Mouse (Mus musculus) thymus, adult 2 months (tissue): ENCODE results near the gene Hal. TPM values are rescaled to one million over a fixed set of nuclear protein-coding genes. Genes with fewer than 3 reads are reported as not detected.

Experiments used
- DNase-seq: peaks from one replicate; pipeline ENCODE4 v3.0.0; 2021
- H3K27ac ChIP-seq: fragments of 200-500 bp; 2 replicates; pipeline ENCODE4 v1.5.1; 2012; ENCODE audit warnings: low read length, control low read depth; ENCODE audit not compliant: control insufficient read depth, insufficient read depth
- H3K27me3 ChIP-seq: fragments of 200-500 bp; 2 replicates; pipeline ENCODE4 v1.6.1; 2012; ENCODE audit warnings: mild to moderate bottlenecking, low read length, moderate library complexity, mixed read lengths; ENCODE audit not compliant: control insufficient read depth, insufficient read depth
- H3K36me3 ChIP-seq: fragments of 200-500 bp; 2 replicates; pipeline ENCODE4 v1.6.1; 2012; ENCODE audit warnings: mild to moderate bottlenecking, low read length, moderate library complexity; ENCODE audit not compliant: control insufficient read depth, insufficient read depth
- H3K4me1 ChIP-seq: fragments of 200-500 bp; replicated peaks from 2 replicates; pipeline ENCODE4 v1.6.1; 2012; ENCODE audit warnings: low read length; ENCODE audit not compliant: control insufficient read depth, insufficient read depth
- H3K4me3 ChIP-seq: fragments of 200-500 bp; 2 replicates; pipeline ENCODE4 v1.5.1; 2012; ENCODE audit warnings: mild to moderate bottlenecking, low read length, control low read depth, moderate library complexity; ENCODE audit not compliant: control insufficient read depth, insufficient read depth
- CTCF ChIP-seq: fragments of 200-500 bp; IDR thresholded peaks from 2 replicates; pipeline ENCODE4 v1.5.1; 2012; ENCODE audit warnings: mild to moderate bottlenecking, control low read depth, low read length, moderate library complexity, borderline replicate concordance; ENCODE audit not compliant: control insufficient read depth, poor library complexity, insufficient read depth; ENCODE audit errors: extremely low read depth
- POLR2A ChIP-seq: fragments of 200-500 bp; IDR thresholded peaks from 2 replicates; pipeline ENCODE4 v1.6.1; 2012; ENCODE audit warnings: mild to moderate bottlenecking, low read length, control low read depth, moderate library complexity; ENCODE audit not compliant: control insufficient read depth, poor library complexity, insufficient read depth; ENCODE audit errors: extremely low read depth
- WGBS: fragments of 180-500 bp; shearing (Covaris S2); methylation state at CpG from one replicate; pipeline ENCODE4 v1.1.7; 2018; 5-methylcytosine and 5-hydroxymethylcytosine counted together
- polyA plus RNA-seq: library from polyadenylated mRNA; depleted of rRNA; stranded (reverse); fragments of >200 nt; gene quantifications from 2 replicates; pipeline ENCODE4 v1.2.3, GENCODE M21; 2012

Gene Hal
- polyA plus RNA-seq, 1 experiment, result 3.7 TPM

- no peak for DNase-seq
- H3K4me1 ChIP-seq, result no peaks in the 10 kb centered on the region
- no peaks in the 10 kb centered on the region for H3K36me3 ChIP-seq
- TF ChIP-seq POLR2A (no peak), CTCF (no peak)
- 92% methylated on average over 7 of the region's 7 CpGs for WGBS
- no peaks in the 10 kb centered on the region for H3K27me3 ChIP-seq
- no peak overlapping the region for H3K27ac ChIP-seq
- H3K4me3 ChIP-seq, result no peak overlapping the region
These were observed 19.9 kb downstream of the Hal start for GRCm38 (mm10) chr10:93508383-93508970.

DNA sequence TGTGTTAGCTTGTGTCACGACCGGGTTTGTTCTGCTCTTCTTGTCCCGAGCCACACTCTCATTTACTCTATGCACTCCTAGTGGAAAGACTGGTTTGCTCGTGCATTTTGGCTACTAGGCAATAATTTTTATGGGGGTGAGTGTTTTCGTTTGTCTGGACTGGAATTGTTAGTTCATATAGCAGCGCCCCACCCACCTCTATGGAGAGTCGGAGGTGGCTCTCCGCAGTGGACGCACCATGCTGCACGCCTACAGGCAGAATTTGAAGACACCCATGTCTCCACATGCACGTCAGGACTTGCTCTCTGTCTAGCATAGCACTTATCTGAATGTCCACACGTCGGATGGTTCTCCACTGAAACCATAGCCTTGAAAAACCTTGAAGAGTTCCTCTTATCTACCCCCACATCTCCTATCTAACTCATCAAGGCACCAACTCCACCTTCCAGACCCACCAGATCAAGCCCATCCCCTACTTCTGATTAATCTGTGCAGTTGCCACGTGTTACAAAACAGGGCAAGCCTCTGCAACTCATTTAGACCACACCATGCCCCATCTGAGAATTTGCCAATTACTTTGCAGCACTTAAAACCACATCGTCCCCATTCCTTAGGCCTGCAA is 21.1 kb downstream of the Hal start:
- Histone ChIP-seq H3K4me1 (no peaks in the 10 kb centered on the region), H3K36me3 (no peaks in the 10 kb centered on the region), H3K27ac (no peak overlapping the region), H3K27me3 (no peaks in the 10 kb centered on the region), H3K4me3 (no peak overlapping the region)
- no peak for TF ChIP-seq POLR2A
- TF ChIP-seq CTCF, result no peak
- whole genome bisulfite sequencing, result 90% methylated on average over 15 of the region's 15 CpGs
- no peak for DNase-seq

- no peak overlapping the region for H3K4me3 ChIP-seq
- H3K27ac ChIP-seq, result no peak overlapping the region
- no peaks in the 10 kb centered on the region for H3K36me3 ChIP-seq
- H3K27me3 ChIP-seq, result no peaks in the 10 kb centered on the region
- peak; percentile 9 for DNase-seq
- TF ChIP-seq CTCF (no peak), POLR2A (no peak)
- WGBS, result 72% methylated on average over 1 of the region's 1 CpGs
- no peaks in the 10 kb centered on the region for H3K4me1 ChIP-seq
These were observed 26.9 kb downstream of the Hal start for GRCm38 (mm10) chr10:93515419-93515818.

DNA sequence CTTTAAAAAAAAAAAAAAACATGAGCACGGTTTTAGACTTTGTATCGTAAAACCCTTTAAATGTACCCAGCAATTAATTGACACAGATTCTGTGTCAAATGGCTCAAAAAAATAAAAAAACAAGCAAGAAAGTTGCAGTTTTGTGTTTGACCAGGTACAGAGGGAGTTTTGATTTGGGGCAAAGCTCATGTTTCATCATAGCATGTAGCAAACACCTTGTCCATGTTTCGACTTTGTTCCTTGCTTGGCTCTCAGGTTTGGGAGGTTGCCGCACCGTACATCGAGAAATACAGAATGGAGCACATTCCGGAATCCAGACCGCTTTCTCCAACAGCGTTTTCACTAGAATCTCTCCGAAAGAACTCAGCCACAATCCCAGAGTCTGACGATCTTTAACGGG is 27.4 kb downstream of the Hal start:
- Histone ChIP-seq H3K4me1 (no peaks in the 10 kb centered on the region), H3K36me3 (no peaks in the 10 kb centered on the region), H3K27me3 (no peaks in the 10 kb centered on the region), H3K4me3 (no peak overlapping the region), H3K27ac (no peak overlapping the region)
- no peak for DNase-seq
- TF ChIP-seq CTCF (no peak), POLR2A (no peak)
- 94% methylated on average over 12 of the region's 12 CpGs for WGBS

- WGBS, result 81% methylated on average over 4 of the region's 4 CpGs
- H3K27me3 ChIP-seq, result no peaks in the 10 kb centered on the region
- no peaks in the 10 kb centered on the region for H3K36me3 ChIP-seq
- TF ChIP-seq POLR2A (no peak), CTCF (no peak)
- H3K4me3 ChIP-seq, result no peak overlapping the region
- DNase-seq, result no peak
- H3K4me1 ChIP-seq, result no peaks in the 10 kb centered on the region
- no peak overlapping the region for H3K27ac ChIP-seq
These were observed 29.2 kb downstream of the Hal start for GRCm38 (mm10) chr10:93517754-93518153.

DNA sequence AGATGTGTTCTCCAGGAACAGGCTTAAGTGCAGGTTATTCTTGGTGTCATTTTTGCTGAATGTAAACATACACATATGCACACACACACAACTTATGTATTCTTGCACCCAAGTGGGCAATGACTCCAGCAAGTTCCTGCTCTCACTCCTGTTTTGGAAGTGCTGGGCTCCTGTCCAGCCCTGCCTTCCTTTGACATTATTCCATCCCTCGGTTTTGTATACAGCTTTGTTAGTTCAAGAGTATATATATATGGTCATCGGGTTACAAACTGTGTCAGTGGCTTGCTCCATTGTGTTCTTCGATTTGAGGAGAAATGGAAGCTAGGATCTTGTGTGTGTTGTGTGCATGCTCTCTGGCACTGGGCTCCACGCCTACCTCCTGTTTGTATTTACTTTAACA is 29.6 kb downstream of the Hal start:
- H3K27ac ChIP-seq, result no peak overlapping the region
- H3K36me3 ChIP-seq, result no peaks in the 10 kb centered on the region
- no peak for TF ChIP-seq POLR2A
- no peak for TF ChIP-seq CTCF
- no peaks in the 10 kb centered on the region for H3K4me1 ChIP-seq
- no peak for DNase-seq
- 95% methylated on average over 4 of the region's 4 CpGs for WGBS
- H3K4me3 ChIP-seq, result no peak overlapping the region
- H3K27me3 ChIP-seq, result no peaks in the 10 kb centered on the region
